Mouse (Mus musculus) cerebral cortex, adult 2 months (tissue): Measurements from ENCODE around the gene Eml1.

Experiments
- WGBS: fragments of 180-500 bp; shearing (Covaris S2); methylation state at CpG from one replicate; pipeline ENCODE4 v1.1.7; 2018; 5-methylcytosine and 5-hydroxymethylcytosine counted together

Gene Eml1

DNA sequence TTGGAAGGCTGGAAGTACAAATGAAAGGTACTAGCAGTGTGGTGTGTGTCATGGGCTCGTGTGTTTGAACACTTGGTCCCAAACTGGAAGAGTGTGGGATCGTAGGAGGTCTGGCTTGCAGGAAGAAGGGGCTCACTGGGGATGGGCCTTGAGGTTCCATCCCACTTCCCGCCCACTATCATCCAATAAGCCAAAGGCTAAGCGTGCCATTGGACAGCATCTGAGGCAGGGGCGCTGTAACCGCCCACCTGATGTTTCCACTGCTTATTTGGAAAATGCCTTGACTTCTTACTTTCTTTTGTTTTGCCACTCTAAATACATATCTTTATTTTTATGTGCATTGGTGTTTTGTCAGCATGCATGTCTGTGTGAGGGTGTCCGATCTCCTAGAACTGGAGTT lies 181.0 kb downstream of the Eml1 start:
- WGBS = 91% methylated on average over 7 of the region's 7 CpGs

GRCm38 (mm10) chr12:108553079-108553478 lies 182.3 kb downstream of the Eml1 start:
- 64% methylated on average over 6 of the region's 6 CpGs for WGBS

DNA sequence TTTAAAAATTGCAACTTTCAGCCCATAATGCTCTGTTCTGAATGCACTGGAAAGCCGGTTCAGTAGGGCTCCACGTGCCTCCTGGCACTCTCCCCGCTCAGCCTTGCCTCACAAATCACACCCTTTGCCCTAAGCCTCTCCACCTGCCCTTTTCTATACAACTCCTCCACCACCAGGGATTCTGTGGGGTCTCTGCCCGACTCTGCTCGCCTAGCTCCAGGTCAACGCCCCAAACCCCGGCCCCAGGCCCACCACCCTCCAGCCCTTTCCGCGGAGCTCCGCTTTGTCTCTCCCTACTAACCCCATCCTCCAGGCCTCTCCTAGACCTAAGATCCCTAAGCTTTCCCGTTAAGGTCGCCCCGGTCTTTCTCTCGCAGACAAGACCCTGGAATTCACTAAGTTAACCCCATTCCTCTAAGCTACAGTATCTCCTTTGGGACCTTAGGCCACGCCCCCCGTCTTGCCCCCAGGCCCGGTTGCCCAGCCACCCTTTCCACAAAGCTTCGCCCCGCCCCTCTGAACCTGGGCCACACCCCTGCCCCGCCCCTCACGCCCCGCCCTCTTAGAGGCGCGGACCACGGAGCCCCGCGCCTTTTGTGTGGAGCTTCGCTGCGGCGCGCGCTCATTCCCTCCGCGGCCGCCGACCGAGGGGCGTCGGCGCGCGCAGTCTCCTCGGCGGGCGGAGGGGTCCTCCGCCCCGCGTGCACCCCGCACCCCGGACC lies 183.5 kb downstream of the Eml1 start, which contains the start of gene Evl:
Gene Evl, plus strand, starts transcription at position 601 of the 722 bp plus-strand sequence.
- 2% methylated on average over 48 of the region's 50 CpGs for WGBS

DNA sequence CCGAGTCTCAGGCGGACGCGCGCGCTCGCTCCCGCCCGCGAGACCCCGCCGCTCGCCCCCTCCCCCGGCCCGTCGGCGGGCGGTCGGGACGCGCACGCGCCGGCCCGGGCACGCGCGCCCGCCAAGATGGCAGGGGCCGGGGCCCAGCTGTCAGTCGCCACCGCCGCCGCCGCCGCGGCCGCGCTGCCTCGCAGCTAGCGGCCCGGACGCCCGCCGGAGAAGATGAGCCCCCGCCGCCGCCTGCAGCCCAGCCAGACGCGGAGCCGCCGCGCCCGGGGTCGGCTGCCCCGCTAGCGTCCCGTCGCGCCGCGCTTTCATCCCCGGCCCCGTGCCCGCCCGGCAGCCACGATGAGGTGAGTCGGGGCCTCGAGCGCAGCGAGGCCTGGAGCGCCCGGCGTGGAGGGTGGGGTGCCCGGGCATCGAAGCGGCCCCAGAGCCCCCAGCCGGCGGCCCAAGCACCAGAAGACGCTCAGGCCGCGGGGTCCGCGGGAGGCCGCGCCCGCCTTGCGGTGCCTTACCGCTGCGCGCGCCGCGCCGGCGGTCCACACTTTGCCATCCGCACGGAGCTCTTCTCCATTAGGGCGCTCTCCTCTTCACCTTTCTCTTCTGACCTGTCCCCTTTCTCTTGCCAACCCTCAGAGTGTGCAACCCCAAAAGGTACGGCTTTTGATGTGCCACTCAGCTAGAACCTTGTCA lies 184.3 kb downstream of the Eml1 start:
- WGBS = 1% methylated on average over 86 of the region's 100 CpGs

DNA sequence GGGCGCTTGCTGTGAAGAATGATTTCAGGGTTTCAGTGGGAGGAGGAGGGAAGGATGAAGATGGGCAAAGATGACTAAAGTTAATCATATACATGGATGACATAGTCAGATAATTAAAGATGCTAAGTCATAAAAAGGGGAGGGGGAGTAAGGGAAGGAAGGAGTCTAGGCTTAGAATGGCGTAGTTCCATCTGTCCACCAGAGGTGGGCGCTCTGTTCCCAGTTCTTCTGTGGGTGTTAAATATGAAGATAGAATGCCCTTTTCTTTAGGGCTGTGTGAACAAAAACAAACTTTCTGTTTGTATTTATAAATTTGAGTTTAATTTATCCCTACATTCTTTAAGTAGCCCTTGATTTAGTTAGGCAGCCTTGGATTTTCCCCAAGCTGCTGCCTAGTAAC lies 192.5 kb downstream of the Eml1 start:
- WGBS = 71% methylated on average over 3 of the region's 3 CpGs

- 66% methylated on average over 12 of the region's 12 CpGs for WGBS
Observed at GRCm38 (mm10) chr12:108564910-108565506, 194.3 kb downstream of the Eml1 start.

DNA sequence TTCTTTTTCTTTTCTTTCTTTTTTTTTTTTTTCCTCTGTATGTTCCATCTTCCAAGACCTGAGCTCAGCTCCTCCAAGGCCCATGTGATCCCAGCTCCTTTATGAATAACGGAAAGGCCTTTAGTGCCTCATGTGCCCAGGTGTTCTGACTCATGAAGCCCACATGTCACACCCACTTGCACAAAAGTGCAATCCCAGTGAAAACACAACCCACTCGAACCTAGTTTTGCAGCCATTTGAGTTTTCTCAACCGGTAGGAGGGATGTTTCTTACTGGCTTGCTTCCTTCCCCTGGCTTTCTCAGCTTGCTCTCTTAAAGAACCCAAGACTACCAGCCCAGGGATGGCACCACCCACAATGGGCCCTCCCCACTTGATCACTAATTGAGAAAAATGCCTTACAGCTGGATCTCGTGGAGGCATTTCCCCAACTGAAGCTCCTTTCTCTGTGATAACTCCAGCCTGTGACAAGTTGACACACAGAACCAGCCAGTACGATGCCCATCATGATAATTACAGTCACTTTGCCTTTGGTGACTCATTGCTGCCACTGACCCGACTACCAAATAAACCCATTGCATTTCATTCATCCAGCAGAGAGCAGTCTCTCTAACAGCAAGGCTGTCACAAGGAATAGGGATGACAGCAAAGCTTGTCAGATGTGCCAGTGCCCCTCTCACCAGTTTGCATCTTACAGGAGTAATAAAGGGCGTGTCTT lies 208.6 kb downstream of the Eml1 start:
- WGBS = 47% methylated on average over 7 of the region's 7 CpGs

- WGBS = 43% methylated on average over 1 of the region's 1 CpGs
Observed at GRCm38 (mm10) chr12:108583775-108584174, 213.0 kb downstream of the Eml1 start.
